Mouse (Mus musculus) intestine, embryonic 16.5 days (tissue): ENCODE results near the gene Acvrl1. TPM values are rescaled to one million over a fixed set of nuclear protein-coding genes. Genes with fewer than 3 reads are reported as not detected.

Experiments
- ATAC-seq: fragments of 200-750 bp; cut with Nextera tagmentation; 2 replicates; pipeline ENCODE4 v1.8.0; 2017; ENCODE audit warnings: moderate TSS enrichment, moderate library complexity
- H3K27ac ChIP-seq: fragments of 300-500 bp; sonication (generic); 2 replicates; pipeline ENCODE4 v1.5.1; 2014; ENCODE audit warnings: mild to moderate bottlenecking, low read length
- H3K27me3 ChIP-seq: fragments of 300-500 bp; sonication (generic); replicated peaks from 2 replicates; pipeline ENCODE4 v1.6.1; 2014; ENCODE audit warnings: low read length, control low read depth, mixed read lengths; ENCODE audit not compliant: control insufficient read depth, insufficient read depth
- H3K36me3 ChIP-seq: fragments of 300-500 bp; sonication (generic); 2 replicates; pipeline ENCODE4 v1.6.1; 2014; ENCODE audit warnings: low read length, control low read depth; ENCODE audit not compliant: control insufficient read depth, insufficient read depth
- H3K4me1 ChIP-seq: fragments of 300-500 bp; sonication (generic); 2 replicates; pipeline ENCODE4 v1.6.1; 2014; ENCODE audit warnings: low read length, control low read depth, mixed read lengths; ENCODE audit not compliant: control insufficient read depth, insufficient read depth
- H3K4me2 ChIP-seq: fragments of 300-500 bp; sonication (generic); 2 replicates; pipeline ENCODE4 v1.6.1; 2014; ENCODE audit warnings: low read depth, low read length, control low read depth
- H3K4me3 ChIP-seq: fragments of 300-500 bp; sonication (generic); 2 replicates; pipeline ENCODE4 v1.5.1; 2014; ENCODE audit warnings: mild to moderate bottlenecking, low read length
- H3K9ac ChIP-seq: fragments of 300-500 bp; sonication (generic); 2 replicates; pipeline ENCODE4 v1.6.1; 2014; ENCODE audit warnings: low read depth, low read length
- H3K9me3 ChIP-seq: fragments of 300-500 bp; sonication (generic); 2 replicates; pipeline ENCODE4 v1.6.1; 2016; ENCODE audit warnings: low read length, control low read depth; ENCODE audit not compliant: control insufficient read depth
- WGBS: fragments of 180-500 bp; shearing (Covaris S2); extraction: QIAGEN DNeasy Blood & Tissue Kit; methylation state at CpG from one replicate; pipeline ENCODE4 v1.1.7; 2014; 5-methylcytosine and 5-hydroxymethylcytosine counted together
- polyA plus RNA-seq: library from polyadenylated mRNA; unstranded; fragments of >200 nt; fragmentation: Nextera tagmentation; extraction: Ambion mirVana; gene quantifications from 2 replicates; pipeline ENCODE4 v1.2.1, GENCODE M21; 2015

The Acvrl1 gene
- polyA plus RNA-seq, 1 experiment from 2014 or later, result 31.9 TPM

GRCm38 (mm10) chr15:101091551-101091950, 36.8 kb upstream of the Acvrl1 start:
- 92% methylated on average over 8 of the region's 8 CpGs for WGBS
- Histone ChIP-seq H3K4me3 (no peak overlapping the region), H3K9me3 (no peaks in the 10 kb centered on the region), H3K27me3 (no peaks in the 10 kb centered on the region), H3K4me2 (no peak overlapping the region), H3K9ac (no peak overlapping the region), H3K36me3 (no peaks in the 10 kb centered on the region), H3K4me1 (peaks cover 11% of the 10 kb centered on the region; the same call in 1 of the 2 replicates), H3K27ac (no peak overlapping the region)
- ATAC-seq, result no peak

- no peak for ATAC-seq
Measured at GRCm38 (mm10) chr15:101092121-101092828, 36.0 kb upstream of the Acvrl1 start.

GRCm38 (mm10) chr15:101092829-101093648, 35.3 kb upstream of the Acvrl1 start:
- H3K9me3 ChIP-seq, result no peaks in the 10 kb centered on the region
- ATAC-seq, result peak; percentile 51; the same call in 1 of the 2 replicates
- WGBS, result 41% methylated on average over 25 of the region's 25 CpGs
- H3K4me1 ChIP-seq, result peaks cover 14% of the 10 kb centered on the region
- H3K27me3 ChIP-seq, result no peaks in the 10 kb centered on the region
- H3K36me3 ChIP-seq, result no peaks in the 10 kb centered on the region
- no peak overlapping the region for H3K4me2 ChIP-seq
- H3K27ac ChIP-seq, result 0 out of 2 replicates have a peak overlapping the region, but pooled peaks have one; percentile 6
- no peak overlapping the region for H3K4me3 ChIP-seq
- no peak overlapping the region for H3K9ac ChIP-seq

More at GRCm38 (mm10) chr15:101092121-101092828, 36.0 kb upstream of the Acvrl1 start:
- Histone ChIP-seq H3K4me3 (no peak overlapping the region), H3K4me2 (no peak overlapping the region), H3K4me1 (peaks cover 11% of the 10 kb centered on the region; the same call in 1 of the 2 replicates), H3K36me3 (no peaks in the 10 kb centered on the region), H3K27me3 (no peaks in the 10 kb centered on the region), H3K9me3 (no peaks in the 10 kb centered on the region), H3K27ac (no peak overlapping the region), H3K9ac (no peak overlapping the region)
- 49% methylated on average over 14 of the region's 14 CpGs for WGBS

GRCm38 (mm10) chr15:101093988-101094387, 34.3 kb upstream of the Acvrl1 start:
- H3K36me3 ChIP-seq, result no peaks in the 10 kb centered on the region
- H3K4me1 ChIP-seq, result peaks cover 20% of the 10 kb centered on the region
- no peaks in the 10 kb centered on the region for H3K9me3 ChIP-seq
- no peaks in the 10 kb centered on the region for H3K27me3 ChIP-seq
- H3K9ac ChIP-seq, result no peak overlapping the region
- WGBS, result 42% methylated on average over 6 of the region's 6 CpGs
- H3K4me3 ChIP-seq, result no peak overlapping the region
- ATAC-seq, result peak; percentile 36; the same call in 1 of the 2 replicates
- H3K27ac ChIP-seq, result no peak overlapping the region
- no peak overlapping the region for H3K4me2 ChIP-seq

GRCm38 (mm10) chr15:101094979-101095378, 33.3 kb upstream of the Acvrl1 start:
- no peaks in the 10 kb centered on the region; the same call in 1 of the 2 replicates for H3K27me3 ChIP-seq
- H3K9ac ChIP-seq, result no peak overlapping the region
- ATAC-seq, result no peak
- H3K4me1 ChIP-seq, result peaks cover 20% of the 10 kb centered on the region
- H3K4me2 ChIP-seq, result no peak overlapping the region
- H3K9me3 ChIP-seq, result no peaks in the 10 kb centered on the region
- H3K4me3 ChIP-seq, result no peak overlapping the region
- no peak overlapping the region for H3K27ac ChIP-seq
- H3K36me3 ChIP-seq, result no peaks in the 10 kb centered on the region
- 57% methylated on average over 9 of the region's 9 CpGs for WGBS

GRCm38 (mm10) chr15:101095392-101095791, 32.9 kb upstream of the Acvrl1 start:
- Histone ChIP-seq H3K4me1 (peaks cover 20% of the 10 kb centered on the region), H3K9me3 (no peaks in the 10 kb centered on the region), H3K4me3 (no peak overlapping the region), H3K36me3 (no peaks in the 10 kb centered on the region), H3K9ac (no peak overlapping the region), H3K4me2 (no peak overlapping the region), H3K27me3 (no peaks in the 10 kb centered on the region; the same call in 1 of the 2 replicates), H3K27ac (no peak overlapping the region)
- no peak for ATAC-seq
- WGBS, result 68% methylated on average over 3 of the region's 3 CpGs

- peak; percentile 52 for ATAC-seq
- Histone ChIP-seq H3K36me3 (no peaks in the 10 kb centered on the region), H3K27ac (no peak overlapping the region), H3K9ac (peak overlapping the region; percentile 54), H3K9me3 (no peaks in the 10 kb centered on the region), H3K4me2 (peak overlapping the region; percentile 35), H3K4me3 (no peak overlapping the region), H3K27me3 (no peaks in the 10 kb centered on the region; the same call in 1 of the 2 replicates), H3K4me1 (peaks cover 13% of the 10 kb centered on the region; the same call in 1 of the 2 replicates)
- 16% methylated on average over 28 of the region's 28 CpGs for WGBS
Measured at GRCm38 (mm10) chr15:101097985-101098651, 30.2 kb upstream of the Acvrl1 start.

GRCm38 (mm10) chr15:101100996-101101395, 27.3 kb upstream of the Acvrl1 start:
- no peak overlapping the region for H3K4me3 ChIP-seq
- no peak overlapping the region for H3K9ac ChIP-seq
- H3K36me3 ChIP-seq, result no peaks in the 10 kb centered on the region
- peaks cover 9% of the 10 kb centered on the region; the same call in 1 of the 2 replicates for H3K4me1 ChIP-seq
- no peak overlapping the region for H3K4me2 ChIP-seq
- H3K9me3 ChIP-seq, result no peaks in the 10 kb centered on the region
- 80% methylated on average over 3 of the region's 3 CpGs for WGBS
- no peaks in the 10 kb centered on the region; the same call in 1 of the 2 replicates for H3K27me3 ChIP-seq
- no peak for ATAC-seq
- H3K27ac ChIP-seq, result no peak overlapping the region
